Mouse (Mus musculus): ENCODE measurements at regions not wholly inside any gene's neighbourhood (a gene's known extent, or its start where the extent isn't known, plus 50 kb on each side); places are given as distances from the start of the nearest gene placed in this dataset.

DNA sequence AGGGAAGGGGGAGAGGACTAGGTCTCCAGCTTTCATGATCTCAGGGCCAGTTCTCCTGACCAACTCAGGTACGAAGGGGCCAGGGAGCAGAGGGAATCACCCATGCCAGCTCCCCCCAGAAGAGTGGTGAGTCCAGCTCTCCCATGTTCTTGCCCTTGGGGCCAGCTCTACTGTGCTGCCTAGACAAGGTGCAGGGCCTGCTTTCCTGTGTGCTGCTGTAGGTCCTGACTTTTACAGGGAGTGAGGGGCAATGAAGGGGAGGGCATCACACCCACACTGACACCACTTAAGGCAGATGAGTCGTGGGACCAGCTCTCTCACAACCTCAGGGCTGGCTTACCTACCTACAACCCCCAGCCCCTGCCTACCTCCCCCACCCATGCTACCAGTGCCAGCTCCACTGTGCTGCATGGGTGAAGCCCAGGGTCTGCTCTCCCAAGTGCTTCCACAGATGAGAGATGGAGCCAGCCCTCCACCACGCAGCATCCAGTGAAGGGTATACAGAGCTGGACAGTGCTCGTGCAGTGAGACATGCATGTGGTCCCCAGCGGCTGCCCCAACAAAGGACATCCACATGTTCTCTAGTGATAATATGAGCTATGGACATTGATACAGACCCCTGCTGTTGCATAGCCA is 210.1 kb upstream of the Map3k7 start:
- Histone ChIP-seq H3K4me1 (ENCODE audit: control insufficient read depth, insufficient read depth, low read length) (no peaks in the 10 kb centered on the region), H3K4me3 (ENCODE audit: control insufficient read depth, low read depth, low read length) (no peak overlapping the region), H3K27me3 (ENCODE audit: control insufficient read depth, insufficient read depth, low read length) (no peaks in the 10 kb centered on the region), H3K36me3 (ENCODE audit: control insufficient read depth, insufficient read depth, low read length) (no peaks in the 10 kb centered on the region), H3K27ac (ENCODE audit: control insufficient read depth, insufficient read depth, low read depth, low read length) (no peak overlapping the region)
- TF ChIP-seq POLR2A (IDR thresholded peaks at IDR 0.05; ENCODE audit: control insufficient read depth, low read depth, low read length) (no peak), CTCF (IDR thresholded peaks at IDR 0.05; ENCODE audit: control insufficient read depth, insufficient read depth, insufficient replicate concordance, low read depth, low read length) (no peak)

DNA sequence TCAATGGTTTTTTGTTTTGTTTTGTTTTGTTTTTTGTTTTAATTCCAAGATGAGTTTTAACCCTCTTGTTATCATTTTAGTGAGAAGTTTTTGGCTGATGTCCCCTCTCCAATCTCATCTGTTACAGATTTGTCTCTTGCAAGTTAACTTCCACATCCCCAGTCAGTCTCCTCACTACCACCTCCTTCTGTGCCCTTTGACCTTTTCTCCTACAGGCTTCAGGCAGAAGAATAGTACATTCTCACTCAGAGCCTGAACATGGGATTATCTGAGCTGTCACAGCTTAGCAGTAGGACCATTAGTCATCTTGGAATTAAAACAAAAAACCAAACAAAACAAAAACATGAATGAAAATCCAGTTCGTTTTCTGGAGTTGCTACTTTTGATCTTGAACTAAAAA is 206.8 kb upstream of the Map3k7 start:
- Histone ChIP-seq H3K27me3 (ENCODE audit: control insufficient read depth, insufficient read depth, low read length) (no peaks in the 10 kb centered on the region), H3K27ac (ENCODE audit: control insufficient read depth, insufficient read depth, low read depth, low read length) (no peak overlapping the region), H3K4me1 (ENCODE audit: control insufficient read depth, insufficient read depth, low read length) (no peaks in the 10 kb centered on the region), H3K4me3 (ENCODE audit: control insufficient read depth, low read depth, low read length) (no peak overlapping the region), H3K36me3 (ENCODE audit: control insufficient read depth, insufficient read depth, low read length) (no peaks in the 10 kb centered on the region)
- TF ChIP-seq POLR2A (IDR thresholded peaks at IDR 0.05; ENCODE audit: control insufficient read depth, low read depth, low read length): no peak
- TF ChIP-seq CTCF (IDR thresholded peaks at IDR 0.05; ENCODE audit: control insufficient read depth, insufficient read depth, insufficient replicate concordance, low read depth, low read length): no peak

DNA sequence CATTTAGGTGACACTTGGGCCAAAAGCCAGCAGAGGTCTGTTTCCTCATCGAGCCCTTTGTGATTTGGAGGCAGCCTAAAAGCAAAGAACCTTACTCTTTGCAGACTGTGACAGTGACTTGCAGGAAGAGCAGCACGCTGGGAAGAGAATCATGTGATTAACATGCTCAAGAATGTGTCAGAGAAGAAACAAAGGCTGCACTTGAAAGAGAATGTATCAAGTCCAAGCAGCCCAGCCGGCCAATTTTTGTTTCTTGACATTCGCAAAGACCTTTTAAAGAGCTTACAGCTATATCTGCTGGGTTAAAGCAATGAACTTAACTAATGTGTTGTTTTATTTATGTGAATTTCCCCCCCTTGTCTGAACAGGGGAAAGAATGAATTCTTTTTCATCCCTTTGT is 203.8 kb upstream of the Map3k7 start:
- TF ChIP-seq CTCF (IDR thresholded peaks at IDR 0.05; ENCODE audit: control insufficient read depth, insufficient read depth, insufficient replicate concordance, low read depth, low read length) (no peak), POLR2A (IDR thresholded peaks at IDR 0.05; ENCODE audit: control insufficient read depth, low read depth, low read length) (no peak)
- no peak overlapping the region for H3K27ac ChIP-seq (ENCODE audit: control insufficient read depth, insufficient read depth, low read depth, low read length)
- H3K4me3 ChIP-seq (ENCODE audit: control insufficient read depth, low read depth, low read length): no peak overlapping the region
- H3K4me1 ChIP-seq (ENCODE audit: control insufficient read depth, insufficient read depth, low read length): no peaks in the 10 kb centered on the region; the same call in 1 of the 2 replicates
- no peaks in the 10 kb centered on the region for H3K36me3 ChIP-seq (ENCODE audit: control insufficient read depth, insufficient read depth, low read length)
- no peaks in the 10 kb centered on the region for H3K27me3 ChIP-seq (ENCODE audit: control insufficient read depth, insufficient read depth, low read length)

DNA sequence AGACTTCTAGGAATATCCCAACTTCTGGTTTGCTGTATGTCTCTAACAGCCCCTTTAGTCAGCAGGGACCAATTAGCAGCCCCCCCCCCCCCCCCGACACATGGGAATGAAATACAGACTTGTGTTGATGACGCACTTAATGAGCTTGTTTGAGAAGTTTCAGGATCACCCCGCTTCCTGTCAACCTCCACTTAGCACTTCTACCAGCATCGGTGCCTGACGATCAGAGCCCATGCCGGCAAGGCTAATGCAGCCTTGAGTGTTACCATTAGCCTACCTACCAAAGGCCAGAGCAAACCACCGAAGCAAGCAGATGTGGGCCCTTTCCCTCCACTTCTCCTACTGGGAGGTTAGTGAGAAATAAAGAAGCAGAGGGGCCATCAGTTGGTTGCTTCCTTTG is 201.7 kb upstream of the Map3k7 start:
- no peaks in the 10 kb centered on the region; the same call in 1 of the 2 replicates for H3K4me1 ChIP-seq (ENCODE audit: control insufficient read depth, insufficient read depth, low read length)
- TF ChIP-seq CTCF (IDR thresholded peaks at IDR 0.05; ENCODE audit: control insufficient read depth, insufficient read depth, insufficient replicate concordance, low read depth, low read length) (no peak), POLR2A (IDR thresholded peaks at IDR 0.05; ENCODE audit: control insufficient read depth, low read depth, low read length) (no peak)
- H3K27me3 ChIP-seq (ENCODE audit: control insufficient read depth, insufficient read depth, low read length): no peaks in the 10 kb centered on the region
- no peaks in the 10 kb centered on the region for H3K36me3 ChIP-seq (ENCODE audit: control insufficient read depth, insufficient read depth, low read length)
- no peak overlapping the region for H3K27ac ChIP-seq (ENCODE audit: control insufficient read depth, insufficient read depth, low read depth, low read length)
- no peak overlapping the region for H3K4me3 ChIP-seq (ENCODE audit: control insufficient read depth, low read depth, low read length)

DNA sequence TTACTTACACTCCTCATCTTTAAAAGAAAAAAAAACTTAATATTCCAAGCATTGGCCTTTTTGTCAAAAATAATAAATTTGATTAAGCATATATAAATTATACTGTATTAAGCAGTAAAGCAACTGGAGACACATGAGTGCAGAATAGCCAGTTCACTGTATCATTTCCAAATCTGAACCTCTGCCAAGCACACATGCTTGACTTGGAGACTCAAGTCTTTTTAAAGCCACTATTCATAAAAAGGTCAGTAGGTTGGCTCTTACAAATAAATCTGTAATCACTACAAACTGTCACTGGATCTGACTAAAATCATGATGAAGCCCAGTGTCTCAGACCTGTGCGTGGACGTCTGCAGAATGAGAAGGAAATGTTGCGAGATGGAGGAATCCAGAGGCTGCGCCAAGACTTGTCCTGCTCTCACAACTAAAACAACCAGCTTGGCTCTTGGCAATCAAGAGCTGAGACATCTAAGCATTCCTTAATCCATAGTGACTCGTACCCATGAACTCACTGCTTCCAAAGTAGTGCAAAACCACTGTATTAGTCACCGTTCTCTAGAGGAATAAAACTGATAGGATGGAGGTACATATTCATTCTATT is 195.8 kb upstream of the Map3k7 start:
- H3K27me3 ChIP-seq (ENCODE audit: control insufficient read depth, insufficient read depth, low read length): no peaks in the 10 kb centered on the region
- no peak overlapping the region for H3K4me3 ChIP-seq (ENCODE audit: control insufficient read depth, low read depth, low read length)
- TF ChIP-seq CTCF (IDR thresholded peaks at IDR 0.05; ENCODE audit: control insufficient read depth, insufficient read depth, insufficient replicate concordance, low read depth, low read length) (no peak), POLR2A (IDR thresholded peaks at IDR 0.05; ENCODE audit: control insufficient read depth, low read depth, low read length) (no peak)
- H3K36me3 ChIP-seq (ENCODE audit: control insufficient read depth, insufficient read depth, low read length): no peaks in the 10 kb centered on the region
- no peak overlapping the region for H3K27ac ChIP-seq (ENCODE audit: control insufficient read depth, insufficient read depth, low read depth, low read length)
- H3K4me1 ChIP-seq (ENCODE audit: control insufficient read depth, insufficient read depth, low read length): no peaks in the 10 kb centered on the region; the same call in 1 of the 2 replicates

DNA sequence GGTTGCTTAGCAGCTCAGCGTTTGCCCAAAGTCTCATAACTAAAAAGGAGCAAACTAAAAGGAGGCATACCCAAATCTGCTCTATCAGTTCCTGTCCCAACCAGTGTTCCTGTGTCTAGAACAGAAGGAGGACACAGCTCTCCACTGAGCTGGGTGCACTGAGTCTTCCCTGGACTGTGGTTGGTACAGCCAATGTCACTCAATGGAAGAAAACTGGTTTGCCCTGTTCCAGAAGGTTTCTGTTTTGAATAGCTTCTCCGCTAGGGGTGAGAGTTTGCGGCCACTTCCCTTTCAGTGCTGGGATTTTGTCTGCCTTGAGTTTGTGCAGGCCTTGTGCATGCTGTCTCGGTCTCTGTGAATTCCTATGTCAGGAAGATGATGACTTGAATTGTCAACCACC is 194.6 kb upstream of the Map3k7 start:
- Histone ChIP-seq H3K36me3 (ENCODE audit: control insufficient read depth, insufficient read depth, low read length) (no peaks in the 10 kb centered on the region), H3K4me1 (ENCODE audit: control insufficient read depth, insufficient read depth, low read length) (no peaks in the 10 kb centered on the region), H3K27me3 (ENCODE audit: control insufficient read depth, insufficient read depth, low read length) (no peaks in the 10 kb centered on the region), H3K4me3 (ENCODE audit: control insufficient read depth, low read depth, low read length) (no peak overlapping the region), H3K27ac (ENCODE audit: control insufficient read depth, insufficient read depth, low read depth, low read length) (no peak overlapping the region)
- TF ChIP-seq POLR2A (IDR thresholded peaks at IDR 0.05; ENCODE audit: control insufficient read depth, low read depth, low read length) (no peak), CTCF (IDR thresholded peaks at IDR 0.05; ENCODE audit: control insufficient read depth, insufficient read depth, insufficient replicate concordance, low read depth, low read length) (no peak)

DNA sequence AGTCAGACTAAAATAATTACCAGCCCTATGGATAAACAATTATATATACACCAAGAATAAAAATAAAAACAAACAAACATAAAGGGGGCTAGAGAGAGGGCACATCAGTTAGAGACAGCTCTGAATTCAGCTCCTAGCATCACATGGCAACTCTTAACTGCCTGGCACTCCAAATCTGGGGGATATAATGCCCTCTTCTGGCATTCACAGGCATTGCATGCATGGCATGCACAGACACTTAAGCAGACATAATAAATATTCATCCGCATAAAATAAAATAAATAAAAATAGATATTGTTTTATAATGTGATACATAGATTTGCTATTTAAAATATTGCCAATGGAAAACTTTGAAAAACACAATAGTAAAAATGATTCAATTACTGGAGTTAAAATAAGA is 177.6 kb upstream of the Map3k7 start:
- no peak overlapping the region for H3K27ac ChIP-seq (ENCODE audit: control insufficient read depth, insufficient read depth, low read depth, low read length)
- H3K27me3 ChIP-seq (ENCODE audit: control insufficient read depth, insufficient read depth, low read length): no peaks in the 10 kb centered on the region
- no peaks in the 10 kb centered on the region for H3K4me1 ChIP-seq (ENCODE audit: control insufficient read depth, insufficient read depth, low read length)
- no peak overlapping the region for H3K4me3 ChIP-seq (ENCODE audit: control insufficient read depth, low read depth, low read length)
- no peaks in the 10 kb centered on the region for H3K36me3 ChIP-seq (ENCODE audit: control insufficient read depth, insufficient read depth, low read length)
- TF ChIP-seq CTCF (IDR thresholded peaks at IDR 0.05; ENCODE audit: control insufficient read depth, insufficient read depth, insufficient replicate concordance, low read depth, low read length) (no peak), POLR2A (IDR thresholded peaks at IDR 0.05; ENCODE audit: control insufficient read depth, low read depth, low read length) (no peak)
